Mouse (Mus musculus): Measurements from ENCODE around the gene Rabac1. TPM values are rescaled to one million over a fixed set of nuclear protein-coding genes. Genes with fewer than 3 reads are reported as not detected.

Rabac1 gene
- polyA plus RNA-seq, 1 experiment = 244 TPM

- TF ChIP-seq POLR2A (IDR thresholded peaks at IDR 0.05; ENCODE audit: borderline replicate concordance, extremely low read depth, insufficient read depth, insufficient read length, poor library complexity, severe bottlenecking) (no peak), CTCF (IDR thresholded peaks at IDR 0.05; ENCODE audit: borderline replicate concordance, extremely low read depth, insufficient read depth, insufficient read length) (no peak)
- DNase-seq (ENCODE audit: low read depth) = no peak
These were observed 6.2 kb upstream of the Rabac1 start for GRCm38 (mm10) chr7:24978781-24979180.

GRCm38 (mm10) chr7:24974893-24975595 is 2.5 kb upstream of the Rabac1 start:
- peak; percentile 65 for DNase-seq (ENCODE audit: low read depth)
- peak; percentile 77; the same call in 1 of the 2 replicates for TF ChIP-seq CTCF (IDR thresholded peaks at IDR 0.05; ENCODE audit: borderline replicate concordance, extremely low read depth, insufficient read depth, insufficient read length)
- no peak for TF ChIP-seq POLR2A (IDR thresholded peaks at IDR 0.05; ENCODE audit: borderline replicate concordance, extremely low read depth, insufficient read depth, insufficient read length, poor library complexity, severe bottlenecking)

GRCm38 (mm10) chr7:24973902-24974301 is 1.3 kb upstream of the Rabac1 start:
- DNase-seq (ENCODE audit: low read depth) = no peak
- TF ChIP-seq CTCF (IDR thresholded peaks at IDR 0.05; ENCODE audit: borderline replicate concordance, extremely low read depth, insufficient read depth, insufficient read length) = no peak
- no peak for TF ChIP-seq POLR2A (IDR thresholded peaks at IDR 0.05; ENCODE audit: borderline replicate concordance, extremely low read depth, insufficient read depth, insufficient read length, poor library complexity, severe bottlenecking)

- no peak for DNase-seq (ENCODE audit: low read depth)
- TF ChIP-seq CTCF (IDR thresholded peaks at IDR 0.05; ENCODE audit: borderline replicate concordance, extremely low read depth, insufficient read depth, insufficient read length) (no peak), POLR2A (IDR thresholded peaks at IDR 0.05; ENCODE audit: borderline replicate concordance, extremely low read depth, insufficient read depth, insufficient read length, poor library complexity, severe bottlenecking) (no peak)
These were observed 654 bp upstream of the Rabac1 start for GRCm38 (mm10) chr7:24973208-24973607.

GRCm38 (mm10) chr7:24971261-24971971 is 1.1 kb downstream of the Rabac1 start:
- DNase-seq (ENCODE audit: low read depth) = peak; percentile 75
- TF ChIP-seq POLR2A (IDR thresholded peaks at IDR 0.05; ENCODE audit: borderline replicate concordance, extremely low read depth, insufficient read depth, insufficient read length, poor library complexity, severe bottlenecking) (no peak), CTCF (IDR thresholded peaks at IDR 0.05; ENCODE audit: borderline replicate concordance, extremely low read depth, insufficient read depth, insufficient read length) (peak; percentile 68; the same call in 1 of the 2 replicates)

GRCm38 (mm10) chr7:24970341-24970740 is 2.2 kb downstream of the Rabac1 start:
- no peak for DNase-seq (ENCODE audit: low read depth)

GRCm38 (mm10) chr7:24969805-24970204 is 2.7 kb downstream of the Rabac1 start:
- TF ChIP-seq POLR2A (IDR thresholded peaks at IDR 0.05; ENCODE audit: borderline replicate concordance, extremely low read depth, insufficient read depth, insufficient read length, poor library complexity, severe bottlenecking) (no peak), CTCF (IDR thresholded peaks at IDR 0.05; ENCODE audit: borderline replicate concordance, extremely low read depth, insufficient read depth, insufficient read length) (no peak)
- DNase-seq (ENCODE audit: low read depth) = peak; percentile 31

More at GRCm38 (mm10) chr7:24970341-24970740, 2.2 kb downstream of the Rabac1 start:
- TF ChIP-seq POLR2A (IDR thresholded peaks at IDR 0.05; ENCODE audit: borderline replicate concordance, extremely low read depth, insufficient read depth, insufficient read length, poor library complexity, severe bottlenecking) = no peak
- no peak for TF ChIP-seq CTCF (IDR thresholded peaks at IDR 0.05; ENCODE audit: borderline replicate concordance, extremely low read depth, insufficient read depth, insufficient read length)

GRCm38 (mm10) chr7:24968463-24968862 is 4.1 kb downstream of the Rabac1 start:
- no peak for DNase-seq (ENCODE audit: low read depth)
- TF ChIP-seq POLR2A (IDR thresholded peaks at IDR 0.05; ENCODE audit: borderline replicate concordance, extremely low read depth, insufficient read depth, insufficient read length, poor library complexity, severe bottlenecking) = no peak
- TF ChIP-seq CTCF (IDR thresholded peaks at IDR 0.05; ENCODE audit: borderline replicate concordance, extremely low read depth, insufficient read depth, insufficient read length) = no peak

- TF ChIP-seq POLR2A (IDR thresholded peaks at IDR 0.05; ENCODE audit: borderline replicate concordance, extremely low read depth, insufficient read depth, insufficient read length, poor library complexity, severe bottlenecking) = no peak
- DNase-seq (ENCODE audit: low read depth) = no peak
These were observed 4.6 kb downstream of the Rabac1 start for GRCm38 (mm10) chr7:24967966-24968365.

GRCm38 (mm10) chr7:24964897-24965535 is 7.5 kb downstream of the Rabac1 start:
- peak; percentile 75 for DNase-seq (ENCODE audit: low read depth)
- TF ChIP-seq CTCF (IDR thresholded peaks at IDR 0.05; ENCODE audit: borderline replicate concordance, extremely low read depth, insufficient read depth, insufficient read length) = peak; percentile 81
- no peak for TF ChIP-seq POLR2A (IDR thresholded peaks at IDR 0.05; ENCODE audit: borderline replicate concordance, extremely low read depth, insufficient read depth, insufficient read length, poor library complexity, severe bottlenecking)

- DNase-seq (ENCODE audit: low read depth) = no peak
- TF ChIP-seq CTCF (IDR thresholded peaks at IDR 0.05; ENCODE audit: borderline replicate concordance, extremely low read depth, insufficient read depth, insufficient read length) (no peak), POLR2A (IDR thresholded peaks at IDR 0.05; ENCODE audit: borderline replicate concordance, extremely low read depth, insufficient read depth, insufficient read length, poor library complexity, severe bottlenecking) (no peak)
These were observed 8.3 kb downstream of the Rabac1 start for GRCm38 (mm10) chr7:24964288-24964687.
